ENCODE assay signal across 39 mouse cellular contexts in genomic region chr13:33622921-33623320, GRCm38 (mm10). TPM values are rescaled to one million over a fixed set of nuclear protein-coding genes. Genes with fewer than 3 reads are reported as not detected.
"Had no signal": no experiment of that assay in that cellular context is flagged by ENCODE, and none has a peak within 500 bp of the region (broad histone marks: within the 10 kb centered on the region; RNA-seq: fewer than 3 reads in every experiment).

No protein-coding gene starts in this region.

- H3K4me2 ChIP-seq: limb, embryonic 12.5 days; limb, embryonic 13.5 days; limb, embryonic 15.5 days; liver, embryonic 11.5 days; liver, embryonic 12.5 days; liver, embryonic 13.5 days; liver, embryonic 15.5 days; lung, embryonic 14.5 days; lung, embryonic 15.5 days; midbrain, embryonic 11.5 days; midbrain, embryonic 12.5 days; midbrain, embryonic 13.5 days; midbrain, embryonic 15.5 days; neural tube, embryonic 12.5 days had no signal

- H3K9ac ChIP-seq: limb, embryonic 12.5 days; limb, embryonic 13.5 days; limb, embryonic 15.5 days; liver, embryonic 12.5 days; liver, embryonic 13.5 days; liver, embryonic 14.5 days; liver, embryonic 15.5 days; liver, postnatal 0 days; lung, embryonic 14.5 days; lung, embryonic 15.5 days; midbrain, embryonic 12.5 days; midbrain, embryonic 13.5 days; midbrain, embryonic 15.5 days; neural tube, embryonic 12.5 days had no signal

- H3K27me3 ChIP-seq: limb, embryonic 12.5 days; limb, embryonic 13.5 days; limb, embryonic 15.5 days; liver, embryonic 12.5 days; liver, embryonic 13.5 days; liver, embryonic 15.5 days; lung, embryonic 15.5 days; megakaryocyte, embryonic 14.5 days; midbrain, embryonic 12.5 days; midbrain, embryonic 13.5 days; midbrain, embryonic 15.5 days; neural tube, embryonic 12.5 days had no signal

- H3K36me3 ChIP-seq: limb, embryonic 10.5 days; limb, embryonic 12.5 days; limb, embryonic 13.5 days; limb, embryonic 15.5 days; liver, embryonic 12.5 days; liver, embryonic 13.5 days; liver, embryonic 15.5 days; lung, embryonic 15.5 days; midbrain, embryonic 10.5 days; midbrain, embryonic 12.5 days; midbrain, embryonic 13.5 days; midbrain, embryonic 15.5 days; neural tube, embryonic 12.5 days had no signal

- H3K27ac ChIP-seq: limb, embryonic 10.5 days; limb, embryonic 12.5 days; limb, embryonic 13.5 days; limb, embryonic 15.5 days; liver, embryonic 12.5 days; liver, embryonic 13.5 days; liver, embryonic 14.5 days; liver, embryonic 15.5 days; lung, embryonic 15.5 days; macrophage; midbrain, embryonic 10.5 days; midbrain, embryonic 12.5 days; midbrain, embryonic 13.5 days; midbrain, embryonic 15.5 days; neural tube, embryonic 12.5 days had no signal

- DNase-seq: left cerebral cortex, postnatal 4 days; liver; liver, embryonic 13.5 days; liver, postnatal 0 days; lung, adult 18-20 months; lung, adult 2 months; lung, embryonic 14.5 days; lung, postnatal 10 days; lung, postnatal 14 days; lung, postnatal 36 days; lung, postnatal 4 days; midbrain, embryonic 14.5 days had no signal

- ATAC-seq: liver, embryonic 12.5 days; liver, postnatal 0 days; lung, postnatal 0 days; midbrain, embryonic 13.5 days; midbrain, embryonic 15.5 days; midbrain, embryonic 16.5 days had no signal

- H3K9me3 ChIP-seq: limb, embryonic 10.5 days; limb, embryonic 15.5 days; liver, embryonic 15.5 days; lung, embryonic 15.5 days; megakaryocyte, embryonic 14.5 days had no signal

- H3K4me1 ChIP-seq: limb, embryonic 10.5 days; limb, embryonic 12.5 days; limb, embryonic 13.5 days; limb, embryonic 15.5 days; liver, embryonic 12.5 days; liver, embryonic 13.5 days; liver, embryonic 15.5 days; lung, embryonic 15.5 days; megakaryocyte, embryonic 14.5 days; midbrain, embryonic 10.5 days; midbrain, embryonic 12.5 days; midbrain, embryonic 13.5 days; midbrain, embryonic 15.5 days; neural tube, embryonic 12.5 days had no signal

- H3K4me3 ChIP-seq: limb, embryonic 10.5 days; limb, embryonic 12.5 days; limb, embryonic 13.5 days; limb, embryonic 15.5 days; liver, embryonic 12.5 days; liver, embryonic 13.5 days; liver, embryonic 15.5 days; lung, embryonic 15.5 days; megakaryocyte, embryonic 14.5 days; midbrain, embryonic 10.5 days; midbrain, embryonic 12.5 days; midbrain, embryonic 13.5 days; midbrain, embryonic 15.5 days; myocyte; neural tube, embryonic 12.5 days had no signal

RNA-seq across cellular contexts. Expression of gene Serpinb6d, which starts 38.3 kb away (rescaled TPM):
- polyA plus RNA-seq: limb, embryonic 10.5 days; limb, embryonic 11.5 days; limb, embryonic 12.5 days; limb, embryonic 13.5 days; limb, embryonic 14.5 days; limb, embryonic 15.5 days; liver, adult 2 months; liver, embryonic 11.5 days; liver, embryonic 12.5 days; liver, embryonic 13.5 days; liver, embryonic 14.5 days; liver, embryonic 15.5 days; liver, embryonic 16.5 days; liver, postnatal 0 days; lung, adult 2 months; lung, embryonic 14.5 days; lung, embryonic 15.5 days; lung, embryonic 16.5 days; lung, postnatal 0 days; macrophage; midbrain, embryonic 10.5 days; midbrain, embryonic 11.5 days; midbrain, embryonic 12.5 days; midbrain, embryonic 13.5 days; midbrain, embryonic 14.5 days; midbrain, embryonic 15.5 days; midbrain, embryonic 16.5 days; midbrain, postnatal 0 days; myocyte; neural tube, embryonic 11.5 days; neural tube, embryonic 12.5 days had no signal
